Mouse (Mus musculus): ENCODE results near the gene 3110009E18Rik. TPM values are rescaled to one million over a fixed set of nuclear protein-coding genes. Genes with fewer than 3 reads are reported as not detected.
A peak's percentile ranks its signal among the peaks of the same experiment; 100 is the strongest.

3110009E18Rik gene
- polyA plus RNA-seq, 1 experiment, result 7.7 TPM

DNA sequence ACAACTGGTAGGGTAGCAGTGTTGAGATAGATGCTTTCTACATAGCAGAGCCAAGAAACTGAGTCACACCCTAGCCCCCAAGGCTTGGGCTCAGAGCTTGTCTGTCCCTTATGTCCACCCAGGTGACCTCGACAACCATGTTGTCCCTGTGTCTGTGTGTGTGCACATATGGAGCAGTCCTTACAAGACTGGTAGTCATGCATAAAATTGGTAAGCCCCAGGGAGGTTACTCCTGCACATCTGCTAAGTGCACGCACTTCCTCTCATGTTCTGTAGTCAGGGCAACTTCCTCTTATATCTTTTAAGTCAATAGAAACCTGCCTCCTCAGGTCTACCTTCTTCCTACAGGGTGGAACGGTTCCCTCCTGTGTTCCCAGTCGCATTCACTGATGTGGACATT lies 54.0 kb downstream of the 3110009E18Rik start:
- no peak for DNase-seq
- H3K27me3 ChIP-seq (ENCODE audit: control insufficient read depth, insufficient read depth, low read length), result no peaks in the 10 kb centered on the region
- H3K27ac ChIP-seq (ENCODE audit: insufficient read depth, low read length), result no peak overlapping the region
- H3K4me3 ChIP-seq (replicated peaks; ENCODE audit: insufficient read depth, low read depth, low read length), result no peak overlapping the region
- no peaks in the 10 kb centered on the region; the same call in 1 of the 2 replicates for H3K4me1 ChIP-seq (ENCODE audit: control insufficient read depth, insufficient read depth, low read length)
- no peak for TF ChIP-seq CTCF (IDR thresholded peaks at IDR 0.05; ENCODE audit: borderline replicate concordance, insufficient read depth, low read depth, low read length)
- TF ChIP-seq POLR2A (IDR thresholded peaks at IDR 0.05; ENCODE audit: borderline replicate concordance, insufficient read depth, low read length), result no peak
- 47% methylated on average over 4 of the region's 4 CpGs for WGBS

DNA sequence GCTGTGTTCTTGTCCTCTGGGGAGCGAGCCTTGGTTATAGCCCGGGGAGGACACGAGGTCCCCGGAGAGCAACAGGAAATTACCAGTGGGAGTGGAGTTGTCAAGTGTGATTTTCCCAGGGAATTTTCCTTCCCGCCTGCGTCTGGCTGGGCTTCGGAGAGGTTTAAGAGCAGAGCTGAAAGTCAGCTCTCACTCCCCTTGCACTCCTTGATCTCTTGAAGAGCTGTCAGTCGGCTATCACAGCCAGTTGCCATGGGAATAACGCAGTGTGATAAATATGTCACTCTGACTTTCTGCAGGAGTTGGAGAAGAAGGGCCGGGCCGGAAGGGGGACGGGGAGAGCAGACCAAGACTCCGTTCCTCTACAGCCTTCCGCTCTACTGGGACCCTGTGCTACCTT lies 55.3 kb downstream of the 3110009E18Rik start:
- H3K4me1 ChIP-seq (ENCODE audit: control insufficient read depth, insufficient read depth, low read length), result no peaks in the 10 kb centered on the region; the same call in 1 of the 2 replicates
- TF ChIP-seq CTCF (IDR thresholded peaks at IDR 0.05; ENCODE audit: borderline replicate concordance, insufficient read depth, low read depth, low read length) (no peak), POLR2A (IDR thresholded peaks at IDR 0.05; ENCODE audit: borderline replicate concordance, insufficient read depth, low read length) (no peak)
- no peak overlapping the region for H3K27ac ChIP-seq (ENCODE audit: insufficient read depth, low read length)
- no peak overlapping the region for H3K4me3 ChIP-seq (replicated peaks; ENCODE audit: insufficient read depth, low read depth, low read length)
- 45% methylated on average over 14 of the region's 14 CpGs for WGBS
- DNase-seq, result no peak
- no peaks in the 10 kb centered on the region for H3K27me3 ChIP-seq (ENCODE audit: control insufficient read depth, insufficient read depth, low read length)

DNA sequence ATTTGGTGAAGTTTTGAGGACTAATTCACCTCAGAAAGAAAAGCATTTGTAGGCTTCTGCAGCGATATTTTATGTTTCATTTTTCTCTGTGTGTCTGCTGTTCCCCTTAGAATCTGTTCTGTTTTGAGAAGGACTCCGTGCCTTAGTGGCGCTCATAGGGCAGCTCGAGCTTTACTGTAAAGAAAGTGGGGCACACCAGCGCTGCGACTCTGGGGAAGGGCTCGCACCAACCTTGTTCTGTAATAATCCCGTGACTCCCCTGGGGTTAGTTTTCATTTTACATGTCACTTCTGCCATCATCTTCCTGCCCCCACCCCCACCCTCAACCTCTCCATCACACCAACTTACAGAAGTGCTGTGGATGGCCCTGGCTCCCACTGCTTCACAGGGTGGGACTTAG lies 56.2 kb downstream of the 3110009E18Rik start:
- no peak for DNase-seq
- H3K4me1 ChIP-seq (ENCODE audit: control insufficient read depth, insufficient read depth, low read length), result no peaks in the 10 kb centered on the region; the same call in 1 of the 2 replicates
- no peak overlapping the region for H3K4me3 ChIP-seq (replicated peaks; ENCODE audit: insufficient read depth, low read depth, low read length)
- H3K27me3 ChIP-seq (ENCODE audit: control insufficient read depth, insufficient read depth, low read length), result no peaks in the 10 kb centered on the region
- WGBS, result 92% methylated on average over 8 of the region's 8 CpGs
- H3K27ac ChIP-seq (ENCODE audit: insufficient read depth, low read length), result no peak overlapping the region
- TF ChIP-seq CTCF (IDR thresholded peaks at IDR 0.05; ENCODE audit: borderline replicate concordance, insufficient read depth, low read depth, low read length) (no peak), POLR2A (IDR thresholded peaks at IDR 0.05; ENCODE audit: borderline replicate concordance, insufficient read depth, low read length) (no peak)

DNA sequence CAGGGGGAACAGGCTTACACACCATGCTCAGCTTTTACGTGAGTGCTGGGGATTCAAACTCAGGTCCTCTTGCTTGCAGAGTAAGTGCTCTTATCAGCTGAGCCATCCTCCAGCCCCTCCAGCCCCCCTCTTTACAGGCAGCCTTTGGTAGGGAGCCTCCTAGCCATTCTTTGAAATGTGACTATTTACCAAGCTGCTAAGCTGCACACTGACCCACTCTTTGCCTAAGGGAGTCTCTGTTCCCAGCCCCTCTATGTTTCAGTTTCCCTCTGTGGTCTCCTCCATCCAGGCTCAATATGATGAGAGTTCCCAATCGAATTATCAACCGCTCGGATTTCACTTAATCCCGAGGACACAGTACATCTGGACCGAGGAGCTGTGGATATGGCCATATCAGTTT lies 65.2 kb downstream of the 3110009E18Rik start:
- WGBS, result 71% methylated on average over 6 of the region's 6 CpGs

DNA sequence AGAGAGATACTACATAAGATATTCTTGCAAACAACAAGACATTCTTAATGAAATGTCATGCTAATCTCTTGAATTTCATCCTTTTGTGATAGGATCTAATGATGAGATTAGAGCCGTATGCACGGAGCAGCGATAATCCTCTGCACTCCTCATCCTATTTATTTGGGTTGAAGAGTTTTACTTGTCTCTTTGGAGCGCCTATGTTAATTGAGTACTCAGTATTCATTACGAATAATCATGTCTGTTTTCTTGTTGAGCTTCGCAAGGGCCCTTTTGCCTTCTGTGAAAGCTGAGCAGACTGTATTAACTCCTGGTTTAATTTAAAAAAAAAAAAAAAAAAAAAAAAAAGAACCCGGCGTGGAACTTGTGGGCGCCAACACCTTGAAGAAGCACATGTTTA lies 65.7 kb downstream of the 3110009E18Rik start:
- H3K4me1 ChIP-seq (ENCODE audit: control insufficient read depth, insufficient read depth, low read length), result no peaks in the 10 kb centered on the region
- WGBS, result 65% methylated on average over 9 of the region's 9 CpGs
- TF ChIP-seq POLR2A (IDR thresholded peaks at IDR 0.05; ENCODE audit: borderline replicate concordance, insufficient read depth, low read length) (no peak), CTCF (IDR thresholded peaks at IDR 0.05; ENCODE audit: borderline replicate concordance, insufficient read depth, low read depth, low read length) (no peak)
- H3K27me3 ChIP-seq (ENCODE audit: control insufficient read depth, insufficient read depth, low read length), result no peaks in the 10 kb centered on the region; the same call in 1 of the 2 replicates
- no peak overlapping the region for H3K4me3 ChIP-seq (replicated peaks; ENCODE audit: insufficient read depth, low read depth, low read length)
- no peak for DNase-seq
- H3K27ac ChIP-seq (ENCODE audit: insufficient read depth, low read length), result no peak overlapping the region

More for the DNA sequence above, 65.2 kb downstream of the 3110009E18Rik start:
- no peak overlapping the region for H3K27ac ChIP-seq (ENCODE audit: insufficient read depth, low read length)
- no peaks in the 10 kb centered on the region for H3K4me1 ChIP-seq (ENCODE audit: control insufficient read depth, insufficient read depth, low read length)
- no peaks in the 10 kb centered on the region; the same call in 1 of the 2 replicates for H3K27me3 ChIP-seq (ENCODE audit: control insufficient read depth, insufficient read depth, low read length)
- no peak for DNase-seq
- no peak for TF ChIP-seq POLR2A (IDR thresholded peaks at IDR 0.05; ENCODE audit: borderline replicate concordance, insufficient read depth, low read length)
- no peak for TF ChIP-seq CTCF (IDR thresholded peaks at IDR 0.05; ENCODE audit: borderline replicate concordance, insufficient read depth, low read depth, low read length)
- H3K4me3 ChIP-seq (replicated peaks; ENCODE audit: insufficient read depth, low read depth, low read length), result no peak overlapping the region

DNA sequence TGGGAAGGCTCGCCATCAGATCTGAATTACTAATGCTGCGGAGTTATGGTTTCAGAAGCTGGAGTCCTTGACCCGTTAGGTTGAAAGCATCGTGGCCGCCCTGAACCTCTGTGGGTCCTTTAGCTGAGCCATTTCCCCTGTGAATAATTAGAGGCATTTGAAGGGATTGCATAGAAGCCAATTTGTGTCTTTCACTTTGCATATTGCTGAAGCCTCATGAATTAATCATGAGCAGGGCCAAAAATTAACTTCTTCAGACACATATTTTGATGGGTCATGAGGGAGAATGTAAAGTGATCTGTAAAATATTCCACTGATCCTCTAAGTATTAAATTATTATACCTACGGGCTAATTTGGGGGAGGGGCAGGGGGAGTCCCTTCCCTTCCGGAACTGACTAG lies 66.1 kb downstream of the 3110009E18Rik start:
- no peak for DNase-seq
- no peaks in the 10 kb centered on the region; the same call in 1 of the 2 replicates for H3K27me3 ChIP-seq (ENCODE audit: control insufficient read depth, insufficient read depth, low read length)
- 55% methylated on average over 7 of the region's 7 CpGs for WGBS
- H3K27ac ChIP-seq (ENCODE audit: insufficient read depth, low read length), result no peak overlapping the region
- H3K4me3 ChIP-seq (replicated peaks; ENCODE audit: insufficient read depth, low read depth, low read length), result no peak overlapping the region
- H3K4me1 ChIP-seq (ENCODE audit: control insufficient read depth, insufficient read depth, low read length), result no peaks in the 10 kb centered on the region
- TF ChIP-seq POLR2A (IDR thresholded peaks at IDR 0.05; ENCODE audit: borderline replicate concordance, insufficient read depth, low read length) (no peak), CTCF (IDR thresholded peaks at IDR 0.05; ENCODE audit: borderline replicate concordance, insufficient read depth, low read depth, low read length) (no peak)

DNA sequence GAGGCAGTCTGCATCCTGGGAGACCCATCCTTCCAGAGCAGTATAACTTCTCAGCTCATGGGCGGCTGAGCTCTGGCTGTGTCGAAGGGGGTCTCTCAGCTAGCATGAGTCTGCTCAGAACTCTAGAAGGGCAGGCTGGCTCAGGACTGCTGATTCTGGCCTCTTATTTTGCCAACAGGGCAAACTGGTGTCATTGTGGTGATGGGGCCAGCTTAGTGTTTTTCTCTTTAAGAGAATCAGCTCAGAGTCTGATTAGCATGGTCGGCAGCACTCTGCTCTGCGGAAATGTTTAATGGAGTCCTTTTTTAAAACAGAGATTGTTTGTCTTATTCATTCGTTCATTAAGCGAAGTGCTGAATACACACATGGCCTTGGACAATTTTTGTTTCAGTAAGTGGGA lies 68.2 kb downstream of the 3110009E18Rik start:
- Histone ChIP-seq H3K27me3 (ENCODE audit: control insufficient read depth, insufficient read depth, low read length) (no peaks in the 10 kb centered on the region; the same call in 1 of the 2 replicates), H3K27ac (ENCODE audit: insufficient read depth, low read length) (no peak overlapping the region), H3K4me3 (replicated peaks; ENCODE audit: insufficient read depth, low read depth, low read length) (no peak overlapping the region), H3K4me1 (ENCODE audit: control insufficient read depth, insufficient read depth, low read length) (no peaks in the 10 kb centered on the region)
- TF ChIP-seq CTCF (IDR thresholded peaks at IDR 0.05; ENCODE audit: borderline replicate concordance, insufficient read depth, low read depth, low read length) (no peak), POLR2A (IDR thresholded peaks at IDR 0.05; ENCODE audit: borderline replicate concordance, insufficient read depth, low read length) (no peak)
- WGBS, result 91% methylated on average over 6 of the region's 6 CpGs
- peak in 1 of 2 experiments; percentile 6 for DNase-seq

DNA sequence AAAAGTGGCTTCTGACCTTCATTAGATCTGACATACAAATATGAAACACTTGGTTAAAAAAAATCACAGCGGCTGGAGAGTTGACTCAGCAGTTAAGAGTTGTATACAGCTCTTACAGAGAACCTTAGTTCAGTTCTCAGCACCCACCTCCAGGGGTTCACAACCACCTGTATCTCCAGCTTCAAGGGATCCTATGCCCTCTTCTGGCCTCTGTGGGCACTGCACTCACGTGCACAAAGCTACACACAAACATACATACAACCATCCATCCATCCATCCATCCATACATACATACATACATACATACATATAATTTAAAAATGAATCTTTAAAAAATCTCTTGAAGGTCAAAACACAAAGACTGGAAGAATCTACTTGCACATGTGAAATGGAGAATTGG lies 69.3 kb downstream of the 3110009E18Rik start:
- 93% methylated on average over 2 of the region's 2 CpGs for WGBS

More for the DNA sequence above, 69.3 kb downstream of the 3110009E18Rik start:
- Histone ChIP-seq H3K27me3 (ENCODE audit: control insufficient read depth, insufficient read depth, low read length) (no peaks in the 10 kb centered on the region; the same call in 1 of the 2 replicates), H3K4me3 (replicated peaks; ENCODE audit: insufficient read depth, low read depth, low read length) (no peak overlapping the region), H3K27ac (ENCODE audit: insufficient read depth, low read length) (no peak overlapping the region), H3K4me1 (ENCODE audit: control insufficient read depth, insufficient read depth, low read length) (no peaks in the 10 kb centered on the region)
- TF ChIP-seq POLR2A (IDR thresholded peaks at IDR 0.05; ENCODE audit: borderline replicate concordance, insufficient read depth, low read length) (no peak), CTCF (IDR thresholded peaks at IDR 0.05; ENCODE audit: borderline replicate concordance, insufficient read depth, low read depth, low read length) (no peak)
- no peak for DNase-seq
